Mouse (Mus musculus): ENCODE results near the gene Nrm. TPM values are rescaled to one million over a fixed set of nuclear protein-coding genes. Genes with fewer than 3 reads are reported as not detected.
A peak's percentile ranks its signal among the peaks of the same experiment; 100 is the strongest.
"Not testable (repeated sequence)": the region's sequence is repeated elsewhere in the genome, so short reads cannot be mapped to it uniquely, and the experiment has no call there.

Nrm gene
- total RNA-seq, 2 experiments from 2014 or later, result 26.3 to 32.2 TPM

GRCm38 (mm10) chr17:35835424-35836140 is 25.5 kb upstream of the Nrm start:
- no peak for DNase-seq

GRCm38 (mm10) chr17:35836178-35836965 is 24.7 kb upstream of the Nrm start:
- DNase-seq, result peak; percentile 93

GRCm38 (mm10) chr17:35836991-35837422 is 24.1 kb upstream of the Nrm start:
- peak; percentile 95 for DNase-seq

GRCm38 (mm10) chr17:35837487-35837886 is 23.6 kb upstream of the Nrm start:
- peak; percentile 73 for DNase-seq

- DNase-seq, result peak; percentile 97
Measured at GRCm38 (mm10) chr17:35838122-35838544, 23.0 kb upstream of the Nrm start, which contains the start of gene Tubb5. TSS of gene Tubb5 (minus strand) at chr17:35838306.

- DNase-seq, result no peak
Measured at GRCm38 (mm10) chr17:35838570-35838969, 22.5 kb upstream of the Nrm start.

GRCm38 (mm10) chr17:35839002-35839401 is 22.1 kb upstream of the Nrm start:
- DNase-seq, result not testable (repeated sequence)

GRCm38 (mm10) chr17:35840561-35840960 is 20.6 kb upstream of the Nrm start:
- no peak for DNase-seq

GRCm38 (mm10) chr17:35841076-35841950 is 19.8 kb upstream of the Nrm start, which contains the start of gene Mdc1:
TSS of gene Mdc1 (plus strand) at chr17:35841515.
- DNase-seq, result peak; percentile 99

GRCm38 (mm10) chr17:35842006-35842405 is 19.1 kb upstream of the Nrm start:
- no peak for DNase-seq

- DNase-seq, result no peak
Measured at GRCm38 (mm10) chr17:35843514-35843913, 17.6 kb upstream of the Nrm start.

- DNase-seq, result peak; percentile 28
Measured at GRCm38 (mm10) chr17:35848112-35848511, 13.0 kb upstream of the Nrm start.

- no peak for DNase-seq
Measured at GRCm38 (mm10) chr17:35850974-35851373, 10.1 kb upstream of the Nrm start.

GRCm38 (mm10) chr17:35859371-35859770 is 1.7 kb upstream of the Nrm start:
- DNase-seq, result no peak

GRCm38 (mm10) chr17:35859835-35860234 is 1.3 kb upstream of the Nrm start:
- no peak for DNase-seq

GRCm38 (mm10) chr17:35860831-35861197 is 304 bp upstream of the Nrm start:
- no peak for DNase-seq

GRCm38 (mm10) chr17:35864832-35865353 is 3.8 kb downstream of the Nrm start:
- no peak for DNase-seq

- DNase-seq, result peak; percentile 88
Measured at GRCm38 (mm10) chr17:35865481-35866280, 4.6 kb downstream of the Nrm start, which contains the start of gene Ppp1r18. TSS of gene Ppp1r18 (plus strand) at chr17:35865593.

GRCm38 (mm10) chr17:35866281-35866831 is 5.2 kb downstream of the Nrm start:
- peak; percentile 82 for DNase-seq

GRCm38 (mm10) chr17:35866911-35867890 is 6.1 kb downstream of the Nrm start:
- DNase-seq, result peak; percentile 54
